ENCODE assay signal across 17 mouse cellular contexts in the genomic region with DNA sequence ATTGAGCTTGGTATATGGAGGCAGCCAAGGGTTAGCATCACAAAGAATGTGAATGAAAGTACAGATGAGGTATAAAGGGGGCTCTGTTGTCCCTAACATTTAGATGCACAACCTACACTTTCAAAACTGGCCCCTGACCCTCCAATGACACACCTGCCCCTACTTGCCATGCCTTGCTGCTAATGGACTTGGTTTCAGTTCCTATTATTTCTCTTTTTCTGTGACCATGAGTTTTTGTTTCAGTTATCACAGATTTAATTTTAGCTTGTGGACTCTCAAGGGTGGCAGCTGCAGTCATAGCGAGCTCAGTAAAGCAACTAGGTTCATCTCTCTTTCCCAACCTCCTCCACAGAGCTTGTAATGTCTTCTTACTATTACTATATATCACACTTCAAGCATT.
"Had no signal": no experiment of that assay in that cellular context is flagged by ENCODE, and none has a peak within 500 bp of the region (broad histone marks: within the 10 kb centered on the region; RNA-seq: fewer than 3 reads in every experiment).

No protein-coding gene starts in this region.

- H3K9me3 ChIP-seq: limb, embryonic 12.5 days; limb, embryonic 15.5 days; liver, embryonic 12.5 days; liver, embryonic 15.5 days; megakaryocyte, embryonic 14.5 days; midbrain, embryonic 10.5 days; midbrain, embryonic 13.5 days; neural tube, embryonic 13.5 days had no signal

- H3K27ac ChIP-seq: kidney, postnatal 0 days; layer of hippocampus, adult 2 months; limb, embryonic 12.5 days; limb, embryonic 15.5 days; liver, embryonic 12.5 days; liver, embryonic 15.5 days; midbrain, embryonic 10.5 days; midbrain, embryonic 13.5 days; neural tube, embryonic 13.5 days had no signal

- H3K36me3 ChIP-seq: limb, embryonic 12.5 days; limb, embryonic 15.5 days; liver, embryonic 12.5 days; liver, embryonic 15.5 days; midbrain, embryonic 10.5 days; midbrain, embryonic 13.5 days; neural tube, embryonic 13.5 days had no signal

- H3K9ac ChIP-seq: limb, embryonic 12.5 days; limb, embryonic 15.5 days; liver, embryonic 12.5 days; liver, embryonic 15.5 days; lung, embryonic 14.5 days; midbrain, embryonic 13.5 days; neural tube, embryonic 13.5 days had no signal

- H3K4me3 ChIP-seq: layer of hippocampus, adult 2 months; limb, embryonic 12.5 days; limb, embryonic 15.5 days; liver, embryonic 12.5 days; liver, embryonic 15.5 days; megakaryocyte, embryonic 14.5 days; midbrain, embryonic 10.5 days; midbrain, embryonic 13.5 days; myocyte; neural tube, embryonic 13.5 days had no signal

- H3K4me2 ChIP-seq: limb, embryonic 12.5 days; limb, embryonic 15.5 days; liver, embryonic 12.5 days; liver, embryonic 15.5 days; lung, embryonic 14.5 days; midbrain, embryonic 13.5 days; neural tube, embryonic 13.5 days had no signal

- H3K4me1 ChIP-seq: limb, embryonic 12.5 days; limb, embryonic 15.5 days; liver, embryonic 12.5 days; liver, embryonic 15.5 days; megakaryocyte, embryonic 14.5 days; midbrain, embryonic 10.5 days; midbrain, embryonic 13.5 days; neural tube, embryonic 13.5 days had no signal

- DNase-seq: kidney, adult 2 months; kidney, postnatal 25 days; layer of hippocampus, adult 9-11 months; lung, embryonic 14.5 days; thymus, adult 18-20 months; thymus, postnatal 36 days had no signal

- H3K27me3 ChIP-seq: limb, embryonic 12.5 days; limb, embryonic 15.5 days; liver, embryonic 12.5 days; liver, embryonic 15.5 days; megakaryocyte, embryonic 14.5 days; midbrain, embryonic 13.5 days; neural tube, embryonic 13.5 days had no signal
